Mouse (Mus musculus): ENCODE data around the gene Gimap1. TPM values are rescaled to one million over a fixed set of nuclear protein-coding genes. Genes with fewer than 3 reads are reported as not detected.

Gimap1 gene
- total RNA-seq, 2 experiments from 2014 or later, result 2.1 to 2.6 TPM

- DNase-seq (ENCODE audit: low spot score in 2 of 2), result no peak
These were observed 1.2 kb upstream of the Gimap1 start for GRCm38 (mm10) chr6:48737688-48738087.

- no peak for DNase-seq (ENCODE audit: low spot score in 2 of 2)
These were observed 864 bp downstream of the Gimap1 start for GRCm38 (mm10) chr6:48739780-48740055.

GRCm38 (mm10) chr6:48740501-48741169, 1.8 kb downstream of the Gimap1 start:
- no peak for DNase-seq (ENCODE audit: low spot score in 2 of 2)

GRCm38 (mm10) chr6:48741273-48741672, 2.4 kb downstream of the Gimap1 start:
- DNase-seq (ENCODE audit: low spot score in 2 of 2), result no peak

GRCm38 (mm10) chr6:48741711-48742206, 2.9 kb downstream of the Gimap1 start:
- DNase-seq (ENCODE audit: low spot score in 2 of 2), result no peak

GRCm38 (mm10) chr6:48742422-48743351, 3.8 kb downstream of the Gimap1 start:
- no peak for DNase-seq (ENCODE audit: low spot score in 2 of 2)

- DNase-seq (ENCODE audit: low spot score in 2 of 2), result no peak
These were observed 6.6 kb downstream of the Gimap1 start for GRCm38 (mm10) chr6:48745490-48745889.

- no peak for DNase-seq (ENCODE audit: low spot score in 2 of 2)
These were observed 7.4 kb downstream of the Gimap1 start, which contains the start of gene Gimap5 for GRCm38 (mm10) chr6:48745959-48746889. Gimap5 (plus strand) TSS chr6:48746197.

GRCm38 (mm10) chr6:48747091-48747966, 8.5 kb downstream of the Gimap1 start:
- DNase-seq (ENCODE audit: low spot score in 2 of 2), result no peak

GRCm38 (mm10) chr6:48763567-48764270, 24.9 kb downstream of the Gimap1 start:
- DNase-seq (ENCODE audit: low spot score in 2 of 2), result no peak

- DNase-seq (ENCODE audit: low spot score in 2 of 2), result no peak
These were observed 25.6 kb downstream of the Gimap1 start for GRCm38 (mm10) chr6:48764496-48764895.

GRCm38 (mm10) chr6:48768178-48768869, 29.5 kb downstream of the Gimap1 start:
- DNase-seq (ENCODE audit: low spot score in 2 of 2), result no peak

- no peak for DNase-seq (ENCODE audit: low spot score in 2 of 2)
These were observed 30.1 kb downstream of the Gimap1 start for GRCm38 (mm10) chr6:48768933-48769332.

GRCm38 (mm10) chr6:48770696-48771095, 31.8 kb downstream of the Gimap1 start, which contains the start of gene Gimap3:
Gimap3 (minus strand) TSS chr6:48770851.
- DNase-seq (ENCODE audit: low spot score in 2 of 2), result no peak

- peak; percentile 68 to 73 for DNase-seq (ENCODE audit: low spot score in 2 of 2)
These were observed 33.2 kb downstream of the Gimap1 start for GRCm38 (mm10) chr6:48772030-48772429.

- DNase-seq (ENCODE audit: low spot score in 2 of 2), result no peak
These were observed 45.6 kb downstream of the Gimap1 start for GRCm38 (mm10) chr6:48784406-48784805.

- no peak for DNase-seq (ENCODE audit: low spot score in 2 of 2)
These were observed 46.3 kb downstream of the Gimap1 start for GRCm38 (mm10) chr6:48785189-48785588.

GRCm38 (mm10) chr6:48785601-48786000, 46.7 kb downstream of the Gimap1 start:
- DNase-seq (ENCODE audit: low spot score in 2 of 2), result no peak

- no peak for DNase-seq (ENCODE audit: low spot score in 2 of 2)
These were observed 49.0 kb downstream of the Gimap1 start for GRCm38 (mm10) chr6:48787867-48788266.
